Mouse (Mus musculus): Measurements from ENCODE around the gene Cad. TPM values are rescaled to one million over a fixed set of nuclear protein-coding genes. Genes with fewer than 3 reads are reported as not detected.
"Not testable (repeated sequence)": the region's sequence is repeated elsewhere in the genome, so short reads cannot be mapped to it uniquely, and the experiment has no call there.

The Cad gene
- polyA plus RNA-seq (2014; fragmentation: Nextera tagmentation; extraction: Ambion mirVana): 27.9 and 28.2 TPM in 2 replicates

GRCm38 (mm10) chr5:31054261-31055215, at the start of gene Cad:
TSS of gene Cad (plus strand) at chr5:31054780.
- H3K4me1 ChIP-seq (ENCODE audit: control insufficient read depth, insufficient read depth, low read length): peaks cover 10% of the 10 kb centered on the region
- DNase-seq (ENCODE audit: low spot score) (peak; percentile 95), ATAC-seq (ENCODE audit: insufficient read depth, low FRiP score, low TSS enrichment) (peak; percentile 97)
- H3K27me3 ChIP-seq (ENCODE audit: control insufficient read depth, insufficient read depth, low read length): no peaks in the 10 kb centered on the region
- peak within 1 kb of the TSS; percentile 49 for H3K27ac ChIP-seq (ENCODE audit: low read depth, low read length)
- H3K36me3 ChIP-seq (ENCODE audit: control insufficient read depth, insufficient read depth, low read length): peaks cover 2% of the 10 kb centered on the region; the same call in 1 of the 2 replicates
- H3K9me3 ChIP-seq (ENCODE audit: control insufficient read depth, low read length): no peaks in the 10 kb centered on the region
- H3K9ac ChIP-seq (ENCODE audit: low read length): peak within 1 kb of the TSS; percentile 85
- WGBS: under 1% methylated on average over 64 of the region's 64 CpGs
- peak within 1 kb of the TSS; percentile 67 for H3K4me3 ChIP-seq (ENCODE audit: low read depth, low read length)
- peak within 1 kb of the TSS; percentile 90 for H3K4me2 ChIP-seq (ENCODE audit: low read depth)

- DNase-seq (ENCODE audit: low spot score): no peak
Measured at GRCm38 (mm10) chr5:31012737-31013136, 41.8 kb upstream of the Cad start.

DNA sequence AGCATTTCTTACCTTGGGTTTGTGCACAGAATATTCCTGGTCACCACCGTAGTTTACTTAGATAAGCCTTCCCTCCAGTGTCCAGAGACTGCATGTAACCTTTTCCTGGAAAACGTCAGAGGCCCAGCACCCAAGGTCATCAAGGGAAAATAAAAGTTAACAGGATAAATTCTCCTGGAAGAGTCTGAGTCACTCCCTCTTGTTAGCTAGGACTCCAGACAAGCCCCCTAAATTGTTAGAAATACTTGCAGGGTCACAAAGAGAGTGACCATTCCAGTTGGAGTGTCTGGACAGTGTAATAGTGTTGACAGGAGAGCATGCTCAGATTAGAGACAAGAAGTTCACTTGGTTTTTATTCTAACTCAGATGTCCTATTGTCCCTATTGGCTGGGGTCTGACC, 38.7 kb upstream of the Cad start:
- Histone ChIP-seq H3K9me3 (ENCODE audit: control insufficient read depth, low read length) (no peaks in the 10 kb centered on the region), H3K36me3 (ENCODE audit: control insufficient read depth, insufficient read depth, low read length) (no peaks in the 10 kb centered on the region), H3K4me3 (ENCODE audit: low read depth, low read length) (no peak overlapping the region), H3K27ac (ENCODE audit: low read depth, low read length) (no peak overlapping the region), H3K27me3 (ENCODE audit: control insufficient read depth, insufficient read depth, low read length) (no peaks in the 10 kb centered on the region), H3K4me2 (ENCODE audit: low read depth) (no peak overlapping the region), H3K9ac (ENCODE audit: low read length) (no peak overlapping the region), H3K4me1 (ENCODE audit: control insufficient read depth, insufficient read depth, low read length) (no peaks in the 10 kb centered on the region)
- WGBS: 81% methylated on average over 2 of the region's 2 CpGs
- no peak for ATAC-seq (ENCODE audit: insufficient read depth, low FRiP score, low TSS enrichment)
- no peak for DNase-seq (ENCODE audit: low spot score)

More at GRCm38 (mm10) chr5:31012737-31013136, 41.8 kb upstream of the Cad start:
- H3K27ac ChIP-seq (ENCODE audit: low read depth, low read length): no peak overlapping the region
- no peaks in the 10 kb centered on the region for H3K9me3 ChIP-seq (ENCODE audit: control insufficient read depth, low read length)
- no peaks in the 10 kb centered on the region for H3K4me1 ChIP-seq (ENCODE audit: control insufficient read depth, insufficient read depth, low read length)
- 73% methylated on average over 3 of the region's 3 CpGs for whole genome bisulfite sequencing
- H3K4me2 ChIP-seq (ENCODE audit: low read depth): no peak overlapping the region
- ATAC-seq (ENCODE audit: insufficient read depth, low FRiP score, low TSS enrichment): no peak
- no peak overlapping the region for H3K9ac ChIP-seq (ENCODE audit: low read length)
- H3K36me3 ChIP-seq (ENCODE audit: control insufficient read depth, insufficient read depth, low read length): no peaks in the 10 kb centered on the region
- no peak overlapping the region for H3K4me3 ChIP-seq (ENCODE audit: low read depth, low read length)
- no peaks in the 10 kb centered on the region for H3K27me3 ChIP-seq (ENCODE audit: control insufficient read depth, insufficient read depth, low read length)

- not testable (repeated sequence) for DNase-seq (ENCODE audit: low spot score)
Measured at GRCm38 (mm10) chr5:31021790-31022189, 32.8 kb upstream of the Cad start.

DNA sequence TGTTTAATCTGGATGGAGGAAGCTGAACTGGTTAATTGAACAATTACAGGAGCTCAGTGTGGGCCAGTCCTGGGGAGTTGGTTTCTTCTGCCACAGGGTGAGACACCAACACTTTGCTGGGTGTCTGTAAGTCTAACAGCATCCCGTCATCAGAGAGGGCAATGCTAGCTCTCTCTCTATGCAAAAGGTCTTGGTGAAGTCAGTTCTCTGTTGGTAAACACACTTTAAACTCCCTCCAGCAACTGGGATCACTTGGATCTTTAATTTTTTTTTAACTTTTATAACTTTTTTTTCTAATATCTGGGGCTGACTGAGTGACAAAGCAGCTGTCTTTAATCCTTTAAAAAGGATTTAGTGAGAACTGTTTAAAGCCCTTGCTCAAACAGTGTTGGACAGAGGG, 31.9 kb upstream of the Cad start:
- Histone ChIP-seq H3K9ac (ENCODE audit: low read length) (no peak overlapping the region), H3K4me2 (ENCODE audit: low read depth) (no peak overlapping the region), H3K27me3 (ENCODE audit: control insufficient read depth, insufficient read depth, low read length) (no peaks in the 10 kb centered on the region), H3K36me3 (ENCODE audit: control insufficient read depth, insufficient read depth, low read length) (no peaks in the 10 kb centered on the region), H3K9me3 (ENCODE audit: control insufficient read depth, low read length) (no peaks in the 10 kb centered on the region), H3K4me3 (ENCODE audit: low read depth, low read length) (no peak overlapping the region), H3K27ac (ENCODE audit: low read depth, low read length) (no peak overlapping the region), H3K4me1 (ENCODE audit: control insufficient read depth, insufficient read depth, low read length) (no peaks in the 10 kb centered on the region)
- no peak for ATAC-seq (ENCODE audit: insufficient read depth, low FRiP score, low TSS enrichment)
- 38% methylated on average over 1 of the region's 1 CpGs for WGBS
- DNase-seq (ENCODE audit: low spot score): no peak

More at GRCm38 (mm10) chr5:31021790-31022189, 32.8 kb upstream of the Cad start:
- H3K9me3 ChIP-seq (ENCODE audit: control insufficient read depth, low read length); ATAC-seq (ENCODE audit: insufficient read depth, low FRiP score, low TSS enrichment); H3K27me3 ChIP-seq (ENCODE audit: control insufficient read depth, insufficient read depth, low read length); H3K36me3 ChIP-seq (ENCODE audit: control insufficient read depth, insufficient read depth, low read length); H3K9ac ChIP-seq (ENCODE audit: low read length); H3K27ac ChIP-seq (ENCODE audit: low read depth, low read length); H3K4me1 ChIP-seq (ENCODE audit: control insufficient read depth, insufficient read depth, low read length); H3K4me3 ChIP-seq (ENCODE audit: low read depth, low read length); H3K4me2 ChIP-seq (ENCODE audit: low read depth): not testable (repeated sequence)
- 86% methylated on average over 4 of the region's 5 CpGs for WGBS

DNA sequence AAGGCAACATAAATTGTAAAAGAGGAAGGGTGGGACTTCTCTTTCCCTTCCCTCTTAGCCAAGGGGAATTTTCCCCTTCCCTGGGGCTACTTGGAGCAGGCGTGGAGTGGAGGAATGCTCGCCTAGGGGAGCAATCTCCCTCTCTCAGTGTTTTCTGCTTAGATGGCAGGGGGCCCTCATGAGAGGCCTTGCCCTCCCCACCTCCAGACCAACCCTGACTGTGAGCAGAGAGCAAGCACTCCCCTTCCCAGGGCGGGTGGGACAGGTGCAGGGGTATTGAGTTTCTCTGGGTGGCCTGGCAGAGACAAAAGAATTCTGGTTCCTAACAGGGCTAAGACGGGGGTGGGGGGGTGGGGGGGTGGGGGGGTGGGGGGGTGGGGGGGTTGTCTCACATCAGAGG, 31.3 kb upstream of the Cad start:
- no peaks in the 10 kb centered on the region for H3K9me3 ChIP-seq (ENCODE audit: control insufficient read depth, low read length)
- H3K4me2 ChIP-seq (ENCODE audit: low read depth): no peak overlapping the region
- no peaks in the 10 kb centered on the region for H3K4me1 ChIP-seq (ENCODE audit: control insufficient read depth, insufficient read depth, low read length)
- H3K27me3 ChIP-seq (ENCODE audit: control insufficient read depth, insufficient read depth, low read length): no peaks in the 10 kb centered on the region
- H3K27ac ChIP-seq (ENCODE audit: low read depth, low read length): no peak overlapping the region
- DNase-seq (ENCODE audit: low spot score) (no peak), ATAC-seq (ENCODE audit: insufficient read depth, low FRiP score, low TSS enrichment) (no peak)
- H3K36me3 ChIP-seq (ENCODE audit: control insufficient read depth, insufficient read depth, low read length): no peaks in the 10 kb centered on the region
- no peak overlapping the region for H3K9ac ChIP-seq (ENCODE audit: low read length)
- H3K4me3 ChIP-seq (ENCODE audit: low read depth, low read length): no peak overlapping the region
- WGBS: 3% methylated on average over 4 of the region's 4 CpGs

DNA sequence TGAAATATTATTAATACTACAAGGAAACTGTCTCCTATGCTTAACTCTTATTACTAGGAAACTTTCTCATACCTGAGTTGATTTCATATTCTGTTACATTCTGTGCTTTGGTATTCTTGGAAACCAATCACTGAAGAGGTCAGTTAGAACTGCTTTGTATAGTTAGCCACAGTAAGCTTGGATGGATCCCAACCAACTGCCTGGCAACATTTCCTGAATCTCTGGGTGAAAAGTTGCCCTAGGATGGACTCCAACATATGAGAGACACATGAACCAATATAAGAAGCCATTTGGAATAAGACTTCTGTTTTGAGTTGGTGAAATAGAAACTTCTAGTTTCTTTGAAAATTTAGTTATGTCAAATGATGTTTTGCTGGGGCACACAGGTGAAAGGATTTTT, 29.9 kb upstream of the Cad start:
- Histone ChIP-seq H3K4me2 (ENCODE audit: low read depth) (no peak overlapping the region), H3K9ac (ENCODE audit: low read length) (no peak overlapping the region), H3K36me3 (ENCODE audit: control insufficient read depth, insufficient read depth, low read length) (no peaks in the 10 kb centered on the region), H3K27ac (ENCODE audit: low read depth, low read length) (no peak overlapping the region), H3K4me3 (ENCODE audit: low read depth, low read length) (no peak overlapping the region), H3K9me3 (ENCODE audit: control insufficient read depth, low read length) (no peaks in the 10 kb centered on the region), H3K4me1 (ENCODE audit: control insufficient read depth, insufficient read depth, low read length) (no peaks in the 10 kb centered on the region), H3K27me3 (ENCODE audit: control insufficient read depth, insufficient read depth, low read length) (no peaks in the 10 kb centered on the region)
- DNase-seq (ENCODE audit: low spot score): no peak
- ATAC-seq (ENCODE audit: insufficient read depth, low FRiP score, low TSS enrichment): no peak

DNA sequence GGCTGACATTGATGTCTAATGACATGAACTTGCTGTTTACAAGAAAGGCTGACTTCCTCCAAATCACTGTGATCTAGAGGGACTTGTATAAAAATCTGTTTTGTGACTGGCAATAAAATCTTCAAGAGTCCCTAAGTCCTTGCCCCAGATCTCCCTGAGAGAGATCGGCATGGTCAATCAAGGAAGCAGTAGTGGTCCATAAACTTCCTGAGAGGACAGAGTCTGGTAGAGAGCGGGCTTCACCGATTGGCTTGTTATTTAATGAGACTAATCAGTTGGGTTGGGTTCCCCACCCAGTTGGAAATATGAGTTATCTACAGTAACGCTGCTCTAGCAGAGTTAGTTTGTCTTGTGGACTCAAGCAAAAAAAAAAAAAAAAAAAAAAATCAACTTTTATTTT, 23.7 kb upstream of the Cad start:
- Histone ChIP-seq H3K9ac (ENCODE audit: low read length) (no peak overlapping the region), H3K4me3 (ENCODE audit: low read depth, low read length) (no peak overlapping the region), H3K4me1 (ENCODE audit: control insufficient read depth, insufficient read depth, low read length) (no peaks in the 10 kb centered on the region), H3K9me3 (ENCODE audit: control insufficient read depth, low read length) (no peaks in the 10 kb centered on the region), H3K27me3 (ENCODE audit: control insufficient read depth, insufficient read depth, low read length) (no peaks in the 10 kb centered on the region), H3K4me2 (ENCODE audit: low read depth) (no peak overlapping the region), H3K27ac (ENCODE audit: low read depth, low read length) (no peak overlapping the region), H3K36me3 (ENCODE audit: control insufficient read depth, insufficient read depth, low read length) (no peaks in the 10 kb centered on the region)
- no peak for ATAC-seq (ENCODE audit: insufficient read depth, low FRiP score, low TSS enrichment)
- 73% methylated on average over 4 of the region's 4 CpGs for WGBS
- no peak for DNase-seq (ENCODE audit: low spot score)

DNA sequence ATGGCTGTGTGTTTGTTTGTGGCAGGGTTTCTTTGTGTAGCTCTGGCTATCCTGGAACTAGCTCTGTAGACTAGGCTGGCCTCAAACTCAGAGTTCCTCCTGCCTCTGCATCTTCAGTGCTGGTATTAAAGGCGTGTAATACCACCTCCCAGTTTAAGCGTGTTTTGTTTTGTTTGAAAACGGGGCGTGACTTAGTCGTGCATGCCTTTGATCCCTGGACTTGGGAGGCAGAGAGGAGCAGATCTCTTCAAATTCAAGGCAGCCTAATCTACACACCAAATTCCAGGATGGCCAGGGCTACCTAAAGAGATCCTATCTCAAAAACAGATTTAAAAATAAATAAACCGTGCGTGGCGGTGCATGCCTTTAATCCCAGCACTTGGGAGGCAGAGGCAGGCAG, 23.1 kb upstream of the Cad start:
- 88% methylated on average over 8 of the region's 8 CpGs for WGBS
- Histone ChIP-seq H3K27me3 (ENCODE audit: control insufficient read depth, insufficient read depth, low read length) (no peaks in the 10 kb centered on the region), H3K4me1 (ENCODE audit: control insufficient read depth, insufficient read depth, low read length) (no peaks in the 10 kb centered on the region), H3K36me3 (ENCODE audit: control insufficient read depth, insufficient read depth, low read length) (no peaks in the 10 kb centered on the region), H3K27ac (ENCODE audit: low read depth, low read length) (no peak overlapping the region), H3K4me2 (ENCODE audit: low read depth) (no peak overlapping the region), H3K9ac (ENCODE audit: low read length) (no peak overlapping the region), H3K9me3 (ENCODE audit: control insufficient read depth, low read length) (no peaks in the 10 kb centered on the region), H3K4me3 (ENCODE audit: low read depth, low read length) (no peak overlapping the region)
- no peak for ATAC-seq (ENCODE audit: insufficient read depth, low FRiP score, low TSS enrichment)
- DNase-seq (ENCODE audit: low spot score): no peak
